Comparison of ENCODE assay signal across 18 mouse cellular contexts in the genomic region with DNA sequence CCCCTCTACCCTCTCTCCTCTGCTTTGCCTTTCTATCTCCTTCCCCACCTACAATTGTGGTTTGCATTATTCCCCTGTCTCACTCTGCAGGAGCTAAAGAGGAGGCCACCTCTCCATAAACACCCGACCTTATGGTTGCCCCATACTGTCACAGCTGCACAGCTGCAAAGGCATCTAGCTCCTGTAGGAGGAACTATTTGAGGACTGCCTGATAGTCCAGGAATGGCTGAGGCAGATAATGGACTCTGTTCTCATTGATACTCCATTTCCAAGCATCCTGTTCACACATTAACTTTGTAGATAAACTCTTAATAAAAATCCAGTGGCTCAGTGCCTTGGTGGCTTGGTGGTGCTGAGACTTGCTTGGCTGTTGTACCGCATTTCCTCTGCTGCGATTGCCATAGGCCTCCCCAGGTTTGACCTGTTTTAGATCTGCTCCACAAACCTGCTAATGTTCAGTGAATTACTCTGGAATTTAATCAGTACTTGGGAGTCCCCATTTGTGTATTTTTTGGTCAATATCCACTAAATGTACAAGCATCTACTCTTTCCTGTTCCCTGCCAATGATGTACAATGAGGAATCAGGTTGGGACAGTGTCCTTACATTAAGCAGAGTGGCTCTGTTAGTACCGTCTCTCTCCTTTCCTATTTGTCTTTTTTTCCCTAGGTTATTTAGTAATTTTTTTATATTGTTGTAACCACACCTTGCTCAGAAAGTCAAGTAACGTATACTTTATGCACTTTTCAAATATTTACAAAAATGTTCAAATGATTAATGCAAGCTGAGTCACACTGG.
DNase-seq lines count a peak whose midpoint lies in the region; ATAC-seq and TF ChIP-seq lines count a peak whose summit lies in the region.
"Had no signal": no experiment of that assay in that cellular context is flagged by ENCODE, and none has a peak within 500 bp of the region (broad histone marks: within the 10 kb centered on the region; RNA-seq: fewer than 3 reads in every experiment).

No protein-coding gene starts in this region.

- no peak overlapping the region for H3K4me2 ChIP-seq in liver, embryonic 11.5 days
- no peak overlapping the region for H3K4me2 ChIP-seq in liver, embryonic 14.5 days (ENCODE audit: low read depth)
- H3K4me2 ChIP-seq: hindbrain, embryonic 15.5 days; neural tube, embryonic 13.5 days had no signal

- 59% methylated on average over 5 of the region's 5 CpGs for WGBS in liver, embryonic 11.5 days
- WGBS in liver, embryonic 14.5 days (ENCODE audit: insufficient replicate concordance): 52% methylated on average over 5 of the region's 5 CpGs

- H3K27me3 ChIP-seq in liver, embryonic 11.5 days (replicated peaks; ENCODE audit: control insufficient read depth, insufficient read depth, low read length): no peaks in the 10 kb centered on the region
- no peaks in the 10 kb centered on the region for H3K27me3 ChIP-seq in liver, embryonic 14.5 days (ENCODE audit: control insufficient read depth, insufficient read depth, low read length)
- H3K27me3 ChIP-seq: hindbrain, embryonic 15.5 days; neural tube, embryonic 13.5 days had no signal

- no peak overlapping the region for H3K4me3 ChIP-seq in liver, embryonic 11.5 days (ENCODE audit: low read depth, low read length)
- no peak overlapping the region for H3K4me3 ChIP-seq in liver, embryonic 14.5 days (ENCODE audit: insufficient read depth in 1 of 2, low read depth in 2 of 2, low read length in 2 of 2)
- H3K4me3 ChIP-seq: forebrain, embryonic 10.5 days; gastrocnemius, adult 2 months; hindbrain, embryonic 15.5 days; layer of hippocampus, adult 2 months; limb, embryonic 10.5 days; neural tube, embryonic 13.5 days had no signal

- no peaks in the 10 kb centered on the region for H3K4me1 ChIP-seq in liver, embryonic 11.5 days (replicated peaks; ENCODE audit: control insufficient read depth, insufficient read depth, low read length)
- H3K4me1 ChIP-seq in liver, embryonic 14.5 days (replicated peaks; ENCODE audit: control insufficient read depth in 2 of 2, insufficient read depth in 2 of 2, low read length in 1 of 2): 0 out of 4 replicates have a peak, but pooled peaks cover 0 to 2% of the 10 kb centered on the region in 2 experiments
- H3K4me1 ChIP-seq: forebrain, embryonic 10.5 days; hindbrain, embryonic 15.5 days; limb, embryonic 10.5 days; neural tube, embryonic 13.5 days had no signal

- no peaks in the 10 kb centered on the region for H3K36me3 ChIP-seq in liver, embryonic 11.5 days (ENCODE audit: control insufficient read depth, insufficient read depth, low read length)
- H3K36me3 ChIP-seq in liver, embryonic 14.5 days (replicated peaks; ENCODE audit: control insufficient read depth, insufficient read depth, low read depth): no peaks in the 10 kb centered on the region
- H3K36me3 ChIP-seq: forebrain, embryonic 10.5 days; hindbrain, embryonic 15.5 days; limb, embryonic 10.5 days; neural tube, embryonic 13.5 days had no signal

- no peak overlapping the region for H3K9ac ChIP-seq in liver, embryonic 11.5 days (ENCODE audit: low read depth, low read length)
- no peak overlapping the region for H3K9ac ChIP-seq in liver, embryonic 14.5 days (replicated peaks)
- H3K9ac ChIP-seq: hindbrain, embryonic 15.5 days; neural tube, embryonic 13.5 days had no signal

- TF ChIP-seq CTCF in liver, embryonic 14.5 days (IDR thresholded peaks at IDR 0.05; ENCODE audit: low read depth): no peak

- no peak for DNase-seq in liver, embryonic 11.5 days (ENCODE audit: low spot score)
- DNase-seq in liver: no peak
- DNase-seq in c-Kit-positive CD71-positive TER-119-positive erythroid progenitor cells, embryonic 14.5 days (ENCODE audit: low spot score): peak; percentile 12
- DNase-seq in liver, embryonic 14.5 days (ENCODE audit: low read depth in 3 of 3, low spot score in 3 of 3): peak; percentile 2 to 23 (median 20)
- no peak for DNase-seq in right cerebral cortex, postnatal 10 days (ENCODE audit: low spot score in 2 of 2)
- DNase-seq in ovary, adult 18-20 months (ENCODE audit: low spot score): no peak
- DNase-seq: gastrocnemius, adult 2 months; heart, postnatal 36 days; kidney, adult 11 months; kidney, postnatal 14 days; lung, adult 18-20 months; lung, postnatal 14 days had no signal

- TF ChIP-seq EP300 in liver, embryonic 14.5 days (IDR thresholded peaks at IDR 0.05; ENCODE audit: low read depth): peak; percentile 67

- no peak overlapping the region for H3K27ac ChIP-seq in liver, embryonic 11.5 days (ENCODE audit: low read depth, low read length)
- H3K27ac ChIP-seq in liver, embryonic 14.5 days: no peak overlapping the region
- H3K27ac ChIP-seq: forebrain, embryonic 10.5 days; gastrocnemius, adult 2 months; hindbrain, embryonic 15.5 days; layer of hippocampus, adult 2 months; limb, embryonic 10.5 days; neural tube, embryonic 13.5 days had no signal

- no peaks in the 10 kb centered on the region for H3K9me3 ChIP-seq in liver, embryonic 11.5 days (ENCODE audit: control insufficient read depth, low read length)
- H3K9me3 ChIP-seq in liver, embryonic 14.5 days (ENCODE audit: control insufficient read depth, low read length): no peaks in the 10 kb centered on the region
- H3K9me3 ChIP-seq: forebrain, embryonic 10.5 days; hindbrain, embryonic 15.5 days; limb, embryonic 10.5 days; neural tube, embryonic 13.5 days had no signal

- peak; percentile 87 for ATAC-seq in liver, embryonic 11.5 days (replicated peaks; ENCODE audit: low FRiP score)
- peak; percentile 93 for ATAC-seq in liver, embryonic 14.5 days (ENCODE audit: insufficient read depth)
- no peak for ATAC-seq in activated CD4-positive, CD25-positive, alpha-beta regulatory T cell, adult 4 months

Comparison
In these comparisons a context has a peak if more than half of its experiments do, and no peak if none do; other contexts are left out.
1. DNase-seq: peak in c-Kit-positive CD71-positive TER-119-positive erythroid progenitor cells, embryonic 14.5 days (single experiment) and liver, embryonic 14.5 days (3 of 3); none in liver, embryonic 11.5 days (single experiment), liver (single experiment), right cerebral cortex, postnatal 10 days (0 of 2) and ovary, adult 18-20 months (single experiment).